Mouse (Mus musculus): ENCODE data around the gene Dact3. TPM values are rescaled to one million over a fixed set of nuclear protein-coding genes. Genes with fewer than 3 reads are reported as not detected.

The Dact3 gene
- polyA plus RNA-seq, 1 experiment from 2014 or later: 1.5 TPM

DNA sequence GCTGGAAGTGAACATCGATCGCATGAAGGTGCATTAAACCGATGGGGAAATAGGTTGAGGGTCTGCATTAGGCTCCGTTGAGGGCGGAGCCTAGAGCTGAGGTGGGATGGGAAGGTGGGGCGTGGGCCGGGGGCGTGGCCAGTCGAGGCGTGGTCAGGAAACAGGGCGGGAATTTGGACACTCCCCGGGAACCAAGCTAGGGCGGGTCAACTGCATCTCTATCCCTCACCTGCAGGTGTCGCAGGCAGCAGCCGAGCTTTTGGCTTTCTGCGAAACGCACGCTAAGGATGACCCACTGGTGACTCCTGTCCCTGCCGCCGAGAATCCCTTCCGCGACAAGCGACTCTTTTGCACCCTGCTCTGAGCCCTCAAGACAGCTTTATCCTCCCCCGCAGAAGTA lies 19.9 kb downstream of the Dact3 start:
- Histone ChIP-seq H3K4me2 (peak overlapping the region; percentile 52), H3K9ac (no peak overlapping the region), H3K36me3 (no peaks in the 10 kb centered on the region), H3K27me3 (replicated peaks) (peaks cover 74% of the 10 kb centered on the region), H3K9me3 (replicated peaks) (no peaks in the 10 kb centered on the region), H3K27ac (no peak overlapping the region), H3K4me3 (peak overlapping the region; percentile 12), H3K4me1 (peaks cover 37% of the 10 kb centered on the region)
- peak; percentile 33; the same call in 1 of the 2 replicates for ATAC-seq
- WGBS (ENCODE audit: insufficient replicate concordance): under 1% methylated on average over 24 of the region's 24 CpGs

DNA sequence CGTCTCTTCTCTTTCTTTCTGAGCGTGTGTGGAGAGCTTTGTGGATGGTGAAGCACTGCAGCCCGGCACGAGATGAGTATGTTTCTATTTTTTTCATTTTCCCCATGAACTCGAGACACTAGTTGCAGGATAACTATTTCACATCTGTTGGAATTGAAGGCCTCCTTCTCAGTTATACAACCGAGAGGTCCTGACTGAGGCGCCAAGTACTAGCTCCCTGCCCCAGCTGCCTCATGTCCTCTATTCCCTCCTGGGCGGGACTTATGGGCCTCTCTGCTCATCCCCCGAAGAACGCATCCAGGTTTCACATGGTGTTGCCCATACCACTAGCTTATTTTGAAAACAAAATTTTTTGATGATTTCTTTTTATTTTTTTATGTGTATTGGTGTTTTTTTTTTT lies 20.4 kb downstream of the Dact3 start:
- Histone ChIP-seq H3K27ac (no peak overlapping the region), H3K4me3 (peak overlapping the region; percentile 12), H3K9ac (no peak overlapping the region), H3K27me3 (replicated peaks) (peaks cover 69% of the 10 kb centered on the region), H3K4me2 (peak overlapping the region; percentile 52), H3K36me3 (no peaks in the 10 kb centered on the region), H3K4me1 (peaks cover 37% of the 10 kb centered on the region), H3K9me3 (replicated peaks) (no peaks in the 10 kb centered on the region)
- no peak for ATAC-seq
- WGBS (ENCODE audit: insufficient replicate concordance): 33% methylated on average over 10 of the region's 10 CpGs

DNA sequence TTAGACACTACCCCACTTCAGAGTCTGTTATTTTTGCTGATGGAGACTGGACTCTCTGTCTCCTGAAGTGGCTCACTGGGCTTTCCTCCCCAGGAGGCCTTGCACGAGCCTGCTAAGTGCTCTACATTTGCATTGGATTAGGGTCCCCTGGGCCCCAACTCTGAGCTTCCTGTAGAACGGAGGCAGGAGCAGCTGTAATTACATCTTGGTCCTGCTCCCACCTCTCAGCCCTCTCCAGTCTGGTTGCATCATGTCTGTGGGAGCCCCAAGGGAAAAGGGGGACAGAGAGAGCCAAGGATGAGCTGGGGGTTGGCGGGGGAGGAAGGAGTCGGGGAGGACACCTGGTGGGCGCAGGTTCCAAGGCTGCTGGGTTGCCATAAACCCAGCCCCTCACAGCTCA lies 25.4 kb downstream of the Dact3 start:
- WGBS (ENCODE audit: insufficient replicate concordance): 37% methylated on average over 5 of the region's 5 CpGs
- H3K4me3 ChIP-seq: no peak overlapping the region
- no peak overlapping the region for H3K4me2 ChIP-seq
- no peak overlapping the region for H3K27ac ChIP-seq
- peaks cover 38% of the 10 kb centered on the region for H3K4me1 ChIP-seq
- ATAC-seq: no peak
- no peak overlapping the region for H3K9ac ChIP-seq
- no peaks in the 10 kb centered on the region for H3K36me3 ChIP-seq
- peaks cover 29% of the 10 kb centered on the region for H3K27me3 ChIP-seq (replicated peaks)
- H3K9me3 ChIP-seq (replicated peaks): no peaks in the 10 kb centered on the region

DNA sequence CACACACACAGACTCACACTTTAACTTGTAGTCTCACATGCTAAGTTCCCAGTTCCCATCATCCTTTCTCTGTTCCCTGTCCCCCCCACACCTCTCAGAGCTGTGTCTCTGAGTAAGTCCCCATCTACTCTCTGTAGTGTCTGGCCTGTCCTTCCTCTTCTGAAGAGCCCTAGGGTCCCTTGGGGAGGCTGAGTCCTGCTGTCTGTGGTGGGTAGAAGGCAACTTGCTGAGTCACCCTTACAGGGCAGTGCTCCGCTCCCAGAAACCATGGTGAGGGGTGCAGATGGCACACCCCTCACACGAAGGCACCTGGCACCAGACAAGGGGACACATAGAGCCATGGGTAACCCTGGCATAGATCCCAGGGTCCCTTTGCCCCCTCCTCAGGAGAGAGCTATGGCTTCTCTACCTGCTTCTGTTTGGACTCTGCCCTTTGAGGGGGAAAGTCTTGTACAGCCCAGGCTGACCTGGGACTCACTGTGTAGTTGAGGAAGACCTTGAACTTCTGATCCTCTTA lies 28.4 kb downstream of the Dact3 start:
- 0 out of 2 replicates have a peak, but pooled peaks have one; percentile 16 for ATAC-seq
- H3K36me3 ChIP-seq: no peaks in the 10 kb centered on the region
- H3K4me2 ChIP-seq: no peak overlapping the region
- no peak overlapping the region for H3K27ac ChIP-seq
- H3K9ac ChIP-seq: no peak overlapping the region
- no peaks in the 10 kb centered on the region for H3K9me3 ChIP-seq (replicated peaks)
- H3K27me3 ChIP-seq (replicated peaks): peaks cover 41% of the 10 kb centered on the region
- H3K4me1 ChIP-seq: peaks cover 66% of the 10 kb centered on the region
- H3K4me3 ChIP-seq: no peak overlapping the region
- WGBS (ENCODE audit: insufficient replicate concordance): 20% methylated on average over 2 of the region's 2 CpGs

DNA sequence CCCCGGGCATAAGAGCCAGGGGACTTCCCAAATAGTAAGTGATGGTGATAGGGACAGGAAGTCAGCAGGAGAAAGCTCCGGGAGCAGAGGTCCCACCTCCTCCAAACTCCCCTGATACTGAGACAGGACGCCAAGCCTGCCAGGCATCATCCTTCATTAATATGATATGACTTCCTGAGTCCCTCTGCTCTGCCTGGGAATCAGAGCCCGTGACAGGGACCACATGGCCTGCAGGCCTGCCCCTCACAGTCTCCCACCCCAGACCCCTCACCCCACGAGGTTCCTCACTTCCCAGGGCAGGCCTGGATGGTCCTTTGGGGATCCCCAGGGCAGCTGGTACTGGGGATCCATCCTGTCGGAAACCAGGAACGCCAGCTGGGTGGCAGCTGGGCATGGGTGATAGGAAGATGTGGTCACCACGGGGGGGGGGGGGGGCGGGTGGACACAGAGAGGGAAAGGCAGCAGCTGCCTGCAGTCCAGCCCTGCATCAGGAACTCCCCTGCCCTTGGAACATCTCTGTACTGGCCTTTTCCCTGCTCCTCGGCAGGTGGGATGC lies 29.1 kb downstream of the Dact3 start:
- H3K36me3 ChIP-seq: no peaks in the 10 kb centered on the region
- H3K27me3 ChIP-seq (replicated peaks): peaks cover 42% of the 10 kb centered on the region
- no peak for ATAC-seq
- WGBS (ENCODE audit: insufficient replicate concordance): 40% methylated on average over 8 of the region's 10 CpGs
- no peaks in the 10 kb centered on the region for H3K9me3 ChIP-seq (replicated peaks)
- no peak overlapping the region for H3K4me2 ChIP-seq
- no peak overlapping the region for H3K4me3 ChIP-seq
- peaks cover 72% of the 10 kb centered on the region for H3K4me1 ChIP-seq
- H3K9ac ChIP-seq: no peak overlapping the region
- no peak overlapping the region for H3K27ac ChIP-seq

DNA sequence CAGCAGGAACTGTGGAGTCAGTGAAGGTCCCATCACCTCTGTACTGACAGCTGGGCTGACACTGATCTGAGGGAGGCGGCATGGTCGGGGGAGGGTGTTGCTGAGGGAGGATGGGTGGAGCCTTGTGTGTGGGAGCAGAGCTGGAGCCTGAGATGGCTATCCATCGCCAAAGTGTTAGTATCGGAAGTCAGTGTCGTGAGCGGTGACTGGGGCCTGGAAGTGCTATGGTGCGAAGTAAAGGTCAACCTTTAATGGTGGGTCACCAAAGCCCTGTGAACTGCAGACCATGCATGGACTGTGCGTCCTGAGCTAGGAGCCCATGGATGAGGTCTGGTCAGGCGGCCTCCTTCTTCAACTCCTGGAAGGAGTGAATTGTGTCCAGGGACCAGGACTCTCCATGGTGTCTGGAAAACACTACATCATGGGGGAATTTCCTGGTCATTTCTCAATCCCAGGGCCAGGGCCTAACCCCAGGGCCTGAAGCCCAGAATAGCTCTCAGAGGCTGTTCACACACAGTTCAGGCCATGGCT lies 30.4 kb downstream of the Dact3 start:
- Histone ChIP-seq H3K4me2 (0 out of 2 replicates have a peak overlapping the region, but pooled peaks have one; percentile 10), H3K27ac (peak overlapping the region; percentile 7; the same call in 1 of the 2 replicates), H3K27me3 (replicated peaks) (peaks cover 38% of the 10 kb centered on the region), H3K9ac (no peak overlapping the region), H3K36me3 (no peaks in the 10 kb centered on the region), H3K4me3 (no peak overlapping the region), H3K9me3 (replicated peaks) (no peaks in the 10 kb centered on the region), H3K4me1 (peaks cover 77% of the 10 kb centered on the region)
- 26% methylated on average over 9 of the region's 9 CpGs for WGBS (ENCODE audit: insufficient replicate concordance)
- peak; percentile 53 for ATAC-seq

DNA sequence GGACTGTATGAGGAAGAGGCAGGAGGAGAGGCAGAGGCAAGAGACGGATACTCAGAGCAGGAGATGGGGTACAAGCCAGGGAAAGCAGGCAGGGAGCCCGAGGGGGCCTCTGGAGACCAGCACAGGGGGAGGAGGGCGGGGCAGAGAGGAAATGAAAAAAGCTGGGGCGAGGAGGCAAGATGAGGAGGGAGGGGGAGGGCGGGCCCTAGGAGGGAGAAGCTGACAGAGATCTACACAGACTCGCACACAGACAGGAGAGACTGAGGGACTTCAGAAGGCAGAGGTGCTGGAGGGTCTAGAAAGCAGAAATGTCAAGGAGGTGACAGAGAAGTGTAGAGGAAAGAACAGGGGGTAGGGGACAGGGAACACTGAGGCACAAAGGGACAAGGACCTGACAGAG lies 31.2 kb downstream of the Dact3 start, which contains the start of gene Ptgir:
Gene Ptgir, plus strand, starts transcription at position 210 of the 400 bp plus-strand sequence.
- no peak within 1 kb of the TSS for H3K9ac ChIP-seq
- peaks cover 77% of the 10 kb centered on the region for H3K4me1 ChIP-seq
- 0 out of 2 replicates have a peak, but pooled peaks have one; percentile 8 for ATAC-seq
- H3K27ac ChIP-seq: peak within 1 kb of the TSS; percentile 7; the same call in 1 of the 2 replicates
- H3K27me3 ChIP-seq (replicated peaks): peaks cover 35% of the 10 kb centered on the region
- H3K9me3 ChIP-seq (replicated peaks): no peaks in the 10 kb centered on the region
- H3K36me3 ChIP-seq: no peaks in the 10 kb centered on the region
- WGBS (ENCODE audit: insufficient replicate concordance): 8% methylated on average over 6 of the region's 6 CpGs
- H3K4me3 ChIP-seq: no peak within 1 kb of the TSS
- 0 out of 2 replicates have a peak within 1 kb of the TSS, but pooled peaks have one; percentile 10 for H3K4me2 ChIP-seq

DNA sequence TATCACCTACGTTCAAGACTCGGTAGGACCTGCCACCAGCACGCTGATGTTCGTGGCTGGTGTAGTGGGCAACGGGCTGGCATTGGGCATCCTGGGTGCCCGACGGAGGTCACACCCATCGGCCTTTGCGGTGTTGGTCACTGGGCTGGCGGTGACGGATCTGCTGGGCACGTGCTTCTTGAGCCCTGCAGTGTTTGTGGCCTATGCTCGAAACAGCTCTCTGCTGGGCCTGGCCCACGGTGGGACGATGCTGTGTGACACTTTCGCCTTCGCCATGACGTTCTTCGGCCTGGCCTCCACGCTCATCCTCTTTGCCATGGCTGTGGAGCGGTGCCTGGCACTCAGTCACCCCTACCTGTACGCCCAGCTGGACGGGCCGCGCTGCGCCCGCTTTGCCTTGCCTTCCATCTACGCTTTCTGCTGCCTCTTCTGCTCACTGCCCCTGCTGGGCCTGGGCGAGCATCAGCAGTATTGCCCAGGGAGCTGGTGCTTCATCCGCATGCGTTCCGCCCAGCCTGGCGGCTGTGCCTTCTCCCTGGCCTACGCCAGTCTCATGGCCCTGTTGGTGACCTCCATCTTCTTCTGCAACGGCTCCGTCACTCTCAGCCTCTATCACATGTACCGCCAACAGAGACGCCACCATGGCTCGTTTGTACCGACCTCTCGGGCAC lies 31.9 kb downstream of the Dact3 start:
- no peak overlapping the region for H3K9ac ChIP-seq
- no peak overlapping the region for H3K4me2 ChIP-seq
- H3K4me1 ChIP-seq: peaks cover 72% of the 10 kb centered on the region

DNA sequence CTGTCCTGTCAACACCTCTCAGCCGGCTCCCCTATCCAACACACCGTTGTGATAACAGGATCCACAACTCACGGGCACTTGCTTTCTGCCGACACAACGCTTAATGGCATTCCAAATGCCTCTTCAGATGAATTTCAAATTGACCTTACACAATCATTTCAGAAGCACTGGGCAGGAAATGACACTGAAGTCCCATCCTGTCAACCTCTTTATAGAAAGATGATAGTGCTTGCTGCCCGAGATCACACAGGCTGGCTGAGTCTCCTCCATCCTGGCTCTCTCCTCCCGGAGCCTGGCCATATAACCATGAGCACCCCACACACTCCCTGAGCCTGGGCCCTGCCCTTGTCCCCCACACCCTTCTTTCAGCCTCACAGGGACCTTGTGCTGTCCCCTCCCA lies 32.7 kb downstream of the Dact3 start:
- peaks cover 64% of the 10 kb centered on the region for H3K4me1 ChIP-seq
- 33% methylated on average over 7 of the region's 7 CpGs for WGBS (ENCODE audit: insufficient replicate concordance)
- peak overlapping the region; percentile 19 for H3K4me2 ChIP-seq
- no peaks in the 10 kb centered on the region for H3K9me3 ChIP-seq (replicated peaks)
- H3K36me3 ChIP-seq: no peaks in the 10 kb centered on the region
- no peak overlapping the region for H3K27ac ChIP-seq
- no peak overlapping the region for H3K9ac ChIP-seq
- no peak for ATAC-seq
- peaks cover 35% of the 10 kb centered on the region for H3K27me3 ChIP-seq (replicated peaks)
- no peak overlapping the region for H3K4me3 ChIP-seq

More for the DNA sequence above, 31.9 kb downstream of the Dact3 start:
- Histone ChIP-seq H3K36me3 (no peaks in the 10 kb centered on the region), H3K4me3 (no peak overlapping the region), H3K27me3 (replicated peaks) (peaks cover 35% of the 10 kb centered on the region), H3K27ac (no peak overlapping the region), H3K9me3 (replicated peaks) (no peaks in the 10 kb centered on the region)
- no peak for ATAC-seq
- 82% methylated on average over 41 of the region's 41 CpGs for WGBS (ENCODE audit: insufficient replicate concordance)

DNA sequence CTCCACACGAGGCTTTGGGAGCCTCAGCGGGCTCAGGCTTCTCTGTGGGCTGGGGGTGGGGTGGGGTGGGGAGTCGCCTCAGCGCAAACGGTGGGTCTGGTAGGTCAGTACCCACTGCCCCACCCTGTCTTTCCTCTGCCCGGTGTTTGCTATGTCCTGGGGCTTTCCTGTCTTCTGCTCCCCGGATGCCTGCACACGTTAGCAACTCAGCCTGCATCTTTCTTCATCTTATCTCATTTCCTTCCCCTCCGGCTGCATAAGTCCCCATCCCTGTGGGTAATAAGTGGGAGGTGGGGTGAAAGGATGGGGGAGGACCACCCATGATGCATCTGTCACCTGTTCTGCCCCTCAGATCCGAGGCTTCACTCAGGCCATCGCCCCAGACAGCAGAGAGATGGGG lies 33.2 kb downstream of the Dact3 start:
- no peak for ATAC-seq
- no peaks in the 10 kb centered on the region for H3K9me3 ChIP-seq (replicated peaks)
- no peak overlapping the region for H3K9ac ChIP-seq
- H3K36me3 ChIP-seq: no peaks in the 10 kb centered on the region
- H3K4me2 ChIP-seq: peak overlapping the region; percentile 19
- H3K4me1 ChIP-seq: peaks cover 59% of the 10 kb centered on the region
- no peak overlapping the region for H3K4me3 ChIP-seq
- H3K27ac ChIP-seq: no peak overlapping the region
- 5% methylated on average over 11 of the region's 11 CpGs for WGBS (ENCODE audit: insufficient replicate concordance)
- peaks cover 33% of the 10 kb centered on the region for H3K27me3 ChIP-seq (replicated peaks)

DNA sequence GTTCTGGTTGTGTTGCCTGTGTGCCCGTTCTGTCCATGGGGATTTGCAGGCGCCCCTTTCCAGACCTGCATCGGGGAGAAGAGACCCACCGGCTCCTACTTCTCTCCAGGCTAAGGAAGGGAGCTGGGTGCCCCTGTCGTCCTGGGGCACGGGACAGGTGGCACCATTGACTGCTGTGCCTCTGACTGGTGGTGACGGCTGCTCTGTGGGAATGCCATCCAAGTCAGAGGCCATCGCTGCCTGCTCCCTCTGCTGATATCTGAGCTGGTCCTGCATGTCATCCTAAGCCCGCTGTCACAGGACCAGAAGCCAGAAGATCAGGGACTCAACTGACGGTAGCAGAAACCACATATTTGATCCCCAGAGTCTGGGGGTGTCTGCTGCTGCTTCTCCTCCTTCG lies 33.7 kb downstream of the Dact3 start:
- no peak overlapping the region for H3K4me3 ChIP-seq
- no peaks in the 10 kb centered on the region for H3K36me3 ChIP-seq
- no peak overlapping the region for H3K9ac ChIP-seq
- H3K4me2 ChIP-seq: peak overlapping the region; percentile 19
- 47% methylated on average over 11 of the region's 11 CpGs for WGBS (ENCODE audit: insufficient replicate concordance)
- H3K27me3 ChIP-seq (replicated peaks): peaks cover 31% of the 10 kb centered on the region
- ATAC-seq: no peak
- no peaks in the 10 kb centered on the region for H3K9me3 ChIP-seq (replicated peaks)
- H3K27ac ChIP-seq: no peak overlapping the region
- peaks cover 54% of the 10 kb centered on the region for H3K4me1 ChIP-seq

DNA sequence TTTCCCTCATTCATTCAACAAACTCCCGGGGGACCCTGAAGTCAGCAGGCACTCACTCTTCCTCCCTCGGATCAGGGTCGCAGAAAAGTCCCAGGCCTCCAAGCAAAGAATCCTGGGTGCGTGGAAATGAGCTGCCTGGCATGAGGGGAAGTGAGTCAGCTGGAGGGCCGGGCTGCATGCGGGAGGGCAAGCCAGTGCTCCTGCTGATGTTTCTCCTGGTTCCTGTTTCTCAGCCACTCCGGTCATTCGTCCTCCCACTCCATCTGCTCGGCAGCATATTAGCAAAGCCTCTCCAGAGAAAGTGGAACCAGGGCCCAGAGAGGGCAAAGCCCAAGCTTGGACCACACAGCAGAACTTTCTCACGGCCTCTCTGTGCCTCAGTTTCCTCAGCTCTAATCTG lies 34.8 kb downstream of the Dact3 start:
- peaks cover 31% of the 10 kb centered on the region for H3K27me3 ChIP-seq (replicated peaks)
- H3K4me3 ChIP-seq: no peak overlapping the region
- no peak for ATAC-seq
- no peaks in the 10 kb centered on the region for H3K9me3 ChIP-seq (replicated peaks)
- 21% methylated on average over 10 of the region's 10 CpGs for WGBS (ENCODE audit: insufficient replicate concordance)
- H3K27ac ChIP-seq: no peak overlapping the region
- peaks cover 46% of the 10 kb centered on the region for H3K4me1 ChIP-seq
- H3K36me3 ChIP-seq: peaks cover 10% of the 10 kb centered on the region
- H3K4me2 ChIP-seq: no peak overlapping the region
- no peak overlapping the region for H3K9ac ChIP-seq

All from liver, embryonic 12.5 days (tissue).